ENCODE assay signal across 21 mouse cellular contexts in genomic region chrX:103384528-103384927, GRCm38 (mm10). TPM values are rescaled to one million over a fixed set of nuclear protein-coding genes. Genes with fewer than 3 reads are reported as not detected.
DNase-seq lines count a peak whose midpoint lies in the region; ATAC-seq and TF ChIP-seq lines count a peak whose summit lies in the region.
"Had no signal": no experiment of that assay in that cellular context is flagged by ENCODE, and none has a peak within 500 bp of the region (broad histone marks: within the 10 kb centered on the region; RNA-seq: fewer than 3 reads in every experiment).

No protein-coding gene starts in this region.

- DNase-seq in hindbrain, embryonic 14.5 days (ENCODE audit: low spot score), result peak; percentile 26
- DNase-seq in lung, postnatal 0 days (ENCODE audit: low spot score), result no peak
- DNase-seq in lung, adult 18-20 months, result no peak
- DNase-seq in NIH3T3 (ENCODE audit: low read depth), result peak; percentile 27
- DNase-seq in yolk sac, embryonic 10.5 days (ENCODE audit: low spot score), result peak; percentile 4
- DNase-seq in left cerebral cortex, adult 18-20 months (ENCODE audit: low spot score in 2 of 2), result no peak
- DNase-seq: adrenal gland, postnatal 10 days; cerebellum, adult 9-11 months; gastrocnemius, postnatal 14 days; kidney, adult 11 months; layer of hippocampus, postnatal 36 days; lung, embryonic 14.5 days; thymus, adult 18-20 months had no signal

- no peak for TF ChIP-seq EP300 in lung, postnatal 0 days (IDR thresholded peaks at IDR 0.05)

- peak; percentile 34; the same call in 1 of the 2 replicates for TF ChIP-seq CTCF in lung, postnatal 0 days (IDR thresholded peaks at IDR 0.05)

- H3K4me2 ChIP-seq in hindbrain, embryonic 14.5 days (replicated peaks), result no peak overlapping the region
- no peak overlapping the region for H3K4me2 ChIP-seq in hindbrain, embryonic 12.5 days (replicated peaks)
- H3K4me2 ChIP-seq in lung, postnatal 0 days (replicated peaks; ENCODE audit: low read depth, low read length), result no peak overlapping the region
- H3K4me2 ChIP-seq: heart, embryonic 12.5 days; limb, embryonic 13.5 days; lung, embryonic 14.5 days; neural tube, embryonic 12.5 days had no signal

- no peak for ATAC-seq in hindbrain, embryonic 14.5 days (ENCODE audit: low FRiP score)
- ATAC-seq in hindbrain, embryonic 12.5 days (ENCODE audit: low FRiP score), result no peak
- no peak for ATAC-seq in lung, postnatal 0 days
- ATAC-seq: midbrain, embryonic 16.5 days had no signal

- no peak overlapping the region for H3K4me3 ChIP-seq in hindbrain, embryonic 14.5 days (replicated peaks; ENCODE audit: low read length)
- H3K4me3 ChIP-seq in hindbrain, embryonic 12.5 days, result no peak overlapping the region
- no peak overlapping the region for H3K4me3 ChIP-seq in lung, postnatal 0 days (ENCODE audit: low read depth, low read length)
- H3K4me3 ChIP-seq: embryonic facial prominence, embryonic 10.5 days; erythroblast, embryonic 14.5 days; heart, embryonic 12.5 days; limb, embryonic 13.5 days; neural tube, embryonic 12.5 days had no signal

- peaks cover 72% of the 10 kb centered on the region for H3K27me3 ChIP-seq in hindbrain, embryonic 14.5 days (ENCODE audit: control insufficient read depth, insufficient read depth, low read length)
- H3K27me3 ChIP-seq in hindbrain, embryonic 12.5 days, result peaks cover 42% of the 10 kb centered on the region; the same call in 1 of the 2 replicates
- H3K27me3 ChIP-seq in lung, postnatal 0 days (replicated peaks; ENCODE audit: insufficient read depth, low read length), result 0 out of 2 replicates have a peak, but pooled peaks cover 3% of the 10 kb centered on the region

- 79% methylated on average over 3 of the region's 3 CpGs for WGBS in hindbrain, embryonic 14.5 days
- 81% methylated on average over 3 of the region's 3 CpGs for WGBS in hindbrain, embryonic 12.5 days
- WGBS in lung, postnatal 0 days, result 80% methylated on average over 3 of the region's 3 CpGs

- H3K9ac ChIP-seq in hindbrain, embryonic 14.5 days, result no peak overlapping the region
- H3K9ac ChIP-seq in hindbrain, embryonic 12.5 days, result no peak overlapping the region
- H3K9ac ChIP-seq in lung, postnatal 0 days (replicated peaks; ENCODE audit: low read depth), result no peak overlapping the region
- H3K9ac ChIP-seq: heart, embryonic 12.5 days; limb, embryonic 13.5 days; lung, embryonic 14.5 days; neural tube, embryonic 12.5 days had no signal

- no peak overlapping the region for H3K27ac ChIP-seq in hindbrain, embryonic 14.5 days
- no peak overlapping the region for H3K27ac ChIP-seq in hindbrain, embryonic 12.5 days
- no peak overlapping the region for H3K27ac ChIP-seq in lung, postnatal 0 days (ENCODE audit: low read length)
- H3K27ac ChIP-seq: embryonic facial prominence, embryonic 10.5 days; limb, embryonic 13.5 days; neural tube, embryonic 12.5 days had no signal

- H3K36me3 ChIP-seq in hindbrain, embryonic 14.5 days (replicated peaks; ENCODE audit: control insufficient read depth, insufficient read depth), result no peaks in the 10 kb centered on the region; the same call in 1 of the 2 replicates
- no peaks in the 10 kb centered on the region for H3K36me3 ChIP-seq in hindbrain, embryonic 12.5 days
- no peaks in the 10 kb centered on the region for H3K36me3 ChIP-seq in lung, postnatal 0 days (ENCODE audit: insufficient read depth, low read length)
- H3K36me3 ChIP-seq: embryonic facial prominence, embryonic 10.5 days; heart, embryonic 12.5 days; limb, embryonic 13.5 days; neural tube, embryonic 12.5 days had no signal

- H3K9me3 ChIP-seq in hindbrain, embryonic 14.5 days (ENCODE audit: control insufficient read depth, low read length), result no peaks in the 10 kb centered on the region
- no peaks in the 10 kb centered on the region for H3K9me3 ChIP-seq in hindbrain, embryonic 12.5 days (replicated peaks)
- no peaks in the 10 kb centered on the region for H3K9me3 ChIP-seq in lung, postnatal 0 days (ENCODE audit: low read length)
- H3K9me3 ChIP-seq: embryonic facial prominence, embryonic 10.5 days; heart, embryonic 12.5 days; limb, embryonic 13.5 days; neural tube, embryonic 12.5 days had no signal

- no peaks in the 10 kb centered on the region for H3K4me1 ChIP-seq in hindbrain, embryonic 14.5 days (replicated peaks; ENCODE audit: control insufficient read depth, insufficient read depth, low read length)
- H3K4me1 ChIP-seq in hindbrain, embryonic 12.5 days, result no peaks in the 10 kb centered on the region
- no peaks in the 10 kb centered on the region for H3K4me1 ChIP-seq in lung, postnatal 0 days (ENCODE audit: insufficient read depth, low read depth, low read length)
- H3K4me1 ChIP-seq: embryonic facial prominence, embryonic 10.5 days; heart, embryonic 12.5 days; limb, embryonic 13.5 days; neural tube, embryonic 12.5 days had no signal

RNA-seq across cellular contexts. Expression of gene Chic1, which starts 28.3 kb away (rescaled TPM):
- polyA plus RNA-seq in hindbrain, embryonic 14.5 days (2014; fragmentation: Nextera tagmentation; extraction: Ambion mirVana), result 7.9 and 8.3 TPM in 2 replicates
- 7.8 and 8.8 TPM in 2 replicates for polyA plus RNA-seq in hindbrain, embryonic 12.5 days (2016; fragmentation: Nextera tagmentation; extraction: Ambion mirVana)
- 0.66 and 1.0 TPM in 2 replicates for polyA plus RNA-seq in lung, postnatal 0 days (2015; fragmentation: Nextera tagmentation; extraction: Ambion mirVana)
- total RNA-seq in left cerebral cortex, adult 18-20 months (2021), result 10 to 100 TPM; 23.0 to 25.0 TPM
- polyA plus RNA-seq: erythroblast, embryonic 14.5 days had no signal

RNA-seq across cellular contexts. Expression of gene Tsx, which starts 29.7 kb away (rescaled TPM):
- polyA plus RNA-seq in hindbrain, embryonic 14.5 days (2014; fragmentation: Nextera tagmentation; extraction: Ambion mirVana), result 0.25 TPM in 1 of 2 replicates, not detected in the other
- polyA plus RNA-seq in hindbrain, embryonic 12.5 days (2016; fragmentation: Nextera tagmentation; extraction: Ambion mirVana), result 0.60 TPM in 1 of 2 replicates, not detected in the other
- 0.35 and 0.39 TPM in 2 replicates for polyA plus RNA-seq in lung, postnatal 0 days (2015; fragmentation: Nextera tagmentation; extraction: Ambion mirVana)
- total RNA-seq in left cerebral cortex, adult 18-20 months (2021), result not detected
- total RNA-seq: gastrocnemius, postnatal 14 days; hematopoietic stem cell, adult 5-6 weeks had no signal
- polyA plus RNA-seq: embryonic facial prominence, embryonic 10.5 days; erythroblast, embryonic 14.5 days; heart, embryonic 12.5 days; midbrain, embryonic 16.5 days had no signal

RNA-seq across cellular contexts. Expression of gene Gm26992, which starts 37.3 kb away (rescaled TPM):
- not detected in 2 replicates for polyA plus RNA-seq in hindbrain, embryonic 14.5 days (2014; fragmentation: Nextera tagmentation; extraction: Ambion mirVana)
- polyA plus RNA-seq in hindbrain, embryonic 12.5 days (2016; fragmentation: Nextera tagmentation; extraction: Ambion mirVana), result not detected in 2 replicates
- not detected in 2 replicates for polyA plus RNA-seq in lung, postnatal 0 days (2015; fragmentation: Nextera tagmentation; extraction: Ambion mirVana)
- total RNA-seq in left cerebral cortex, adult 18-20 months (2021), result 1 to 10 TPM in 1 of 2 experiments, not detected in 1; 1.5 TPM
- total RNA-seq: adrenal gland, postnatal 10 days; gastrocnemius, postnatal 14 days; hematopoietic stem cell, adult 5-6 weeks; layer of hippocampus, postnatal 36 days had no signal
- polyA plus RNA-seq: embryonic facial prominence, embryonic 10.5 days; erythroblast, embryonic 14.5 days; heart, embryonic 12.5 days; limb, embryonic 13.5 days; lung, embryonic 14.5 days; midbrain, embryonic 16.5 days; neural tube, embryonic 12.5 days had no signal

Comparison
In these comparisons a context has a peak if more than half of its experiments do, and no peak if none do; other contexts are left out.
1. DNase-seq: peak in hindbrain, embryonic 14.5 days (single experiment), NIH3T3 (single experiment) and yolk sac, embryonic 10.5 days (single experiment); none in lung, postnatal 0 days (single experiment), lung, adult 18-20 months (0 of 2) and left cerebral cortex, adult 18-20 months (0 of 2).